Mouse (Mus musculus): Measurements from ENCODE around the gene Nmb. TPM values are rescaled to one million over a fixed set of nuclear protein-coding genes. Genes with fewer than 3 reads are reported as not detected.
A peak's percentile ranks its signal among the peaks of the same experiment; 100 is the strongest.

The Nmb gene
- polyA plus RNA-seq, 2 experiments from 2014 or later: 58.7 to 67.5 TPM

- ATAC-seq: peak; percentile 40
These were observed 47.7 kb downstream of the Nmb start for GRCm38 (mm10) chr7:80857181-80857580.

GRCm38 (mm10) chr7:80855316-80855715 is 49.6 kb downstream of the Nmb start:
- no peak for ATAC-seq

- no peak for ATAC-seq
These were observed 51.7 kb downstream of the Nmb start for GRCm38 (mm10) chr7:80853218-80853617.

Other genes starting within 250 kb of the Nmb start
- gene Crtc3, start 216.2 kb downstream of the Nmb start, polyA plus RNA-seq (2017; shearing (Covaris generic)): 10 to 100 TPM; 16.6 to 17.1 TPM
- 100 to 1,000 TPM; 203 to 267 TPM for gene Iqgap1, start 79.1 kb downstream of the Nmb start, polyA plus RNA-seq (2017; shearing (Covaris generic))
- 1 to 10 TPM; 3.0 to 3.3 TPM for gene Zscan2, start 44.2 kb downstream of the Nmb start, polyA plus RNA-seq (2017; shearing (Covaris generic))
- gene Wdr73, start 3.8 kb downstream of the Nmb start, polyA plus RNA-seq (2017; shearing (Covaris generic)): 10 to 100 TPM; 22.5 to 27.1 TPM
- gene Sec11a, start 42.7 kb upstream of the Nmb start, polyA plus RNA-seq (2017; shearing (Covaris generic)): 100 to 1,000 TPM; 243 to 262 TPM
- 10 to 100 TPM; 14.5 to 16.7 TPM for gene Zfp592, start 88.6 kb upstream of the Nmb start, polyA plus RNA-seq (2017; shearing (Covaris generic))
- gene Alpk3, start 152.5 kb upstream of the Nmb start, polyA plus RNA-seq (2017; shearing (Covaris generic)): under 1 TPM; 0.09 to 0.38 TPM
- gene Slc28a1, start 209.7 kb upstream of the Nmb start, polyA plus RNA-seq (2017; shearing (Covaris generic)): not detected